Mouse (Mus musculus) lung, adult 18-20 months (tissue): ENCODE measurements around the gene Sh3bgrl.
A peak's percentile ranks its signal among the peaks of the same experiment; 100 is the strongest.

Experiments
- DNase-seq, 2 experiments: peaks; one replicate each; pipeline ENCODE4 v3.0.0; 2022; ENCODE audit warnings: mixed read lengths in 2 of 2

Gene Sh3bgrl

GRCm38 (mm10) chrX:109132463-109132862 is 37.3 kb downstream of the Sh3bgrl start:
- no peak for DNase-seq

DNA sequence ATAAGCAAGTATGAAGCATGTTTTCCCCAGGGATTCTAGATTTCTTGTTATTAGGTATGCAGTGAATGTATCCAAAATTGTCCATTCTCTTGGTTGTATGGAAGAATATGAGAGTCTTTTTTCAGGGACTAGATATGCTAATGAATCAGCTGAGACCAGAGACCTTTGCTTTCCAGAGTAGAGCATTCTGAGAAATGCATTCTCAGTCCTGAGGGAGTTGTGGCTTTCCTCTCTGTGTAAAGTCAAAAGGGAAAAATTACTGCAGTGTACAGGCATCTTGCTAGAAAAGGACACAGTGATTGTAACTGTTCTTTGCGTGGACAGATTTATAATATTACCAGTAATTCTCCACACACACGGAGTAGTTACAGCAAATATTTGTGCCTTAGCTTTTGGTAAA is 38.3 kb downstream of the Sh3bgrl start:
- DNase-seq, result no peak

DNA sequence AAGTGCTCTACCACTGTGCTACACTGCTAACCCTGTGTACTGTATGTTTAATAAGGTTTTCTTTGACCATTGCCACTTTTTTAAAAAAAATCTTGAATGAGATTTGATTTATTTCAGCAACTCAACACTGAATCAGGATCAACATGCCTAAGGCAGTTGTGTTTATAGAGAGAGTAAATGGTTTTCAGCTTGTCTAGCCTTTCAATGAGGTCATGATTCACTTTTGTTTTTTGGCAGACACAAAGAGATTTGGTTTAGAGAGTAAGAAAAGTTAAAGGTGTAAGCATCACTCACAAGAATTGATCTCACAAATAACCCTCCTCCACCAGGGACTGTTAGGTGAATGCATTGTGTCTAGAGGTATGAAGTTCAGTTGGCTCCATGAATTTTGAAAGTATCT is 41.1 kb downstream of the Sh3bgrl start:
- DNase-seq, result no peak

GRCm38 (mm10) chrX:109136820-109137219 is 41.7 kb downstream of the Sh3bgrl start:
- no peak for DNase-seq

DNA sequence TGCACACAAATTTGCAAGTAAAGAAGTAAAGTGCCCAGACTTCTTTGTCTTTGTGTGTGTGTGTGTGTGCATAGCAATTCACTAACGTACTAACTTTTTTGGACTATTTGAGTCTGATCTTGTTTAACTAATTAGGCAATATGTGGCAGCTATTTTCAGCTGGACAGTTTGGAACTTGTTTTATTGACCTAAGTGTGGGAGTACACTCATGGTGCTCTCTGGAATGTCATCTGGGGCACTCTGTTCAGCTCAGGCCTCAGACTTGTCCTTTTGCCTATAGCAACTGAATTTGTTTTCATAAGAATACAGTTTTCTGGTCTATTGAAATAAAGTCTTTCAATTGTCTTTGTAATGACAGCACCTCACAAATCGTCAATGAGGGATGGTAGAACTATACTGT is 42.1 kb downstream of the Sh3bgrl start:
- DNase-seq, result peak in 1 of 2 experiments; percentile 4

- no peak for DNase-seq
Observed at GRCm38 (mm10) chrX:109141337-109141870, 46.2 kb downstream of the Sh3bgrl start.

DNA sequence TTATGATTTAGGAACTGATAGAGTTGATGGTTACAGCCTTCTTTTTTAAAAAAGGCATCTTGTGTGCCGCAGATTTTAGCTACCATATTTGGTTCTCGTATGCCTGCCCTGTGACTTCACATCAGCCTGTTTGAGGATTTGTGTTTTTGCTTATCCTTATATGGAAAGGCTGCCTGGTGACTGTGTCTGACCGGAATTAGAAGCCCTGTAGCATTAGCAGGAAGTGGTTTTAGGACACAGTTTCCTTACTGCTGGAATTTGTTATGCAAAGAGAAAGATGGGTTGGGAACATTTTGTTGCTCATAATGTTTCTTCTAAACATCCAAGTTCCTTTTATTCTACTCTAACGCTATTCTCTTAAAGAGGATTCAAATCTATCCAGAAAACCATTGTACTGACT is 47.1 kb downstream of the Sh3bgrl start:
- DNase-seq, result peak in 1 of 2 experiments; percentile 35

DNA sequence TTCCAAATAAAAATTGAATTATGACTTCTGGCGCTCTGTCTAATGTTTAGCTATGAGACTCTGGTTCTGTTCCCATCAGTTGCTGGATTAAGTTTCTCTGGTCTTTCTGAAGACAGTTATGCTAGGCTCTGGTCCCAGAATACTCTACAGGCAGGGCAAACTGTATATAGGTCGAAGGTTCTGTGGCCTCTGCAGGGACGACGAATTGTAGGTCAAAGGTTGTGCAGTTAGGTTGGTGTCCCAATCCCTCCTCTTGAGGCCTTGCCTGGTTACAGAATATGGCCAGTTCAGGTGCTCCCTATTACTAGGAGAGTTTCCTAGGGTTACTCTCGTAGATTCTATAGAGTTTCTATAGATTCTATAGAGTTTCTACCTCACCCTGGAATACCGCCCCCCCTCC is 50.6 kb downstream of the Sh3bgrl start:
- peak in 1 of 2 experiments; percentile 3 for DNase-seq

GRCm38 (mm10) chrX:109147108-109147507 is 51.9 kb downstream of the Sh3bgrl start:
- DNase-seq, result no peak

DNA sequence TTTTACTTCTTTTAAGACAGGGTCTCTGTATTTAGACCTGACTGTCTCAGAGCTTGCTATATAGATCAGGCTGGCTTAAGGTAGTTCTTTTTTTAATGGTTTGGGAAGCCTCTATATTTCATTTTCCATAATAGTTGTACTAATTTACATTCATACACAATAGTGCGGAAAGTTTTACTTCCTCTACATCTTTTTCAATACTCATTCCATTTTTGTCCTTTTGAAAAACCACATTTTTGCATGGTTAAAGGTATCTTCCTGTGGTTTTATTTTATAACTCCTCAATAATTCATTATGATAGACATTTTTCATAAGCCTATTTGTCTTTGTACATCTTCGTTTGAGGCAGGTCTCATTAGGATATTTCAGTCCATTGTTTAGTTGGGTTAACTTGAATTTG is 56.1 kb downstream of the Sh3bgrl start:
- DNase-seq, result no peak

DNA sequence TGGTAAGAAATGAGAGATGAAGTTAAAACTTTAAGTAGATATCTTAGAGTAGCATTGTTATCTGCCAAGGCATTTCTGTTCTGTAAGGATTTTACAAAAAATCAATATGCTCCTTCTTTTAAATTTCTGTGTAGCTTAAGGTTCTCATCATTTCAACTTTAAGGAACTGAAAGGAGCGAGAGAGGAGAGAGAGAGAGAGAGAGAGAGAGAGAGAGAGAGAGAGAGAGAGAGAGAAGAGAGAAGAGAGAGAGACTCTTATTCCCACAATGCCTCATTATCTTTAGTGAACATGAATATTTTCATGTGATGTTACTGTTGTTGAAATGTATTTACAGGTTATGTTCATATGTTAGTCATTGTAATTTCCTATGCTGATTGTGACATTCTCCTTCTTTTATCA is 65.2 kb downstream of the Sh3bgrl start:
- no peak for DNase-seq

DNA sequence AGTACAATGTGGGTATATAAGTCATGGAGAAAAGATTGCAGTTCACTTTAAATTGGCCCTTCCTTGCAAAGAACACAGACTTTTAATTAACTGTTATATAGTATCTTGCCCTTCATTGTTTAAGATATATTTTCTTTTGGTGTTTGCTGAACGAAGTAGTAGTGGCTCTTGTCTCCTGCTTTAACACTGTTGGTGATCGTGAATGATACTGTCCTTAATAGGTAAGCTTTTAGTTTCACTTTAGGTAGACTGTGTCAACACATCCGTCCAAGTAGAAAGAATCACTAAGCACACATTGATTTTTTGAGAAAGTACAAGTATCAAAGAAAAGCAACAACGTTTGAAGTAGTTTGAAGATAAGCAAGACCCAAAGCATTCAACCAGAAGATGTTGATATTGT is 65.7 kb downstream of the Sh3bgrl start:
- DNase-seq, result no peak

DNA sequence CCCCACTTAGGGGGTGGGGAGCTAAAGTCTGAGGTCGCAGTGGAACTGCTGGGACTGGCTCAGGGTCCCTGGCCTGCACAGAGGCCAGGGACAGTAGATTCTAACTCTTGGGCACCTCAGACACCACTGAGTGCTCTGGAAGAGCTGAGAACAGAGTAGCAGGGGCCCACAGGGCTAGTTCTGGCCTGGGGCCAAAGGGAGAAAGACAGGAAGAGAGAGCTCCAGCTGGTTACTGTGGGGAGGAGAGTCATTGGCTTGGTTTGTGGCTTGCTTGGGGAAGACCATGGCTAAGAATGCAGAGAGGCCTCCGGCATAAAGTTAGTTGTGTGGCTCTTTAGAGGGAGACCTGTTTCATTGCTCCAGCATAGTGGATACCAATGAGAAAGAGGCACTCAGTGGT is 79.9 kb downstream of the Sh3bgrl start:
- DNase-seq, result no peak

- peak; percentile 17 to 52 for DNase-seq
Observed at GRCm38 (mm10) chrX:109175470-109175869, 80.3 kb downstream of the Sh3bgrl start.

- no peak for DNase-seq
Observed at GRCm38 (mm10) chrX:109184706-109185478, 89.7 kb downstream of the Sh3bgrl start.

DNA sequence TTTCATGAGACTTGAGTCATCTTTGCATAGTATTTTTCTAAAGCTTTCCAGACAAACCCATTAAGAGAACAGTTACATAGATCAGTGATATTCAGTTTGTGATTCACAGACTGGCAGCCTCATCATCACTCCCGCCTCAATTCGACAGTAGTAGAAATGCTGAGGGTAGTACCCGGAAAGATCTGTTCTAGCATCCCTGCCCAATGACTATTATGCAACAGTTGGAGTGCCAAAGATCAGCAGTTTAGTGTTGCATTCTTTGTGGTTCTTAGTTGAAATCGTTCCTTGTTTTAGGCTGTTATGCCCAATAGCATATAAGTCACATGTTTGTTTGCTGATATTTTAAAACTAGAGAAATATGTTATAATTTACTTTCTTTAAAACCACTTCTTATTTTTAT is 94.4 kb downstream of the Sh3bgrl start:
- DNase-seq, result no peak

- DNase-seq, result peak; percentile 40 to 59
Observed at GRCm38 (mm10) chrX:109190969-109191368, 95.8 kb downstream of the Sh3bgrl start.

DNA sequence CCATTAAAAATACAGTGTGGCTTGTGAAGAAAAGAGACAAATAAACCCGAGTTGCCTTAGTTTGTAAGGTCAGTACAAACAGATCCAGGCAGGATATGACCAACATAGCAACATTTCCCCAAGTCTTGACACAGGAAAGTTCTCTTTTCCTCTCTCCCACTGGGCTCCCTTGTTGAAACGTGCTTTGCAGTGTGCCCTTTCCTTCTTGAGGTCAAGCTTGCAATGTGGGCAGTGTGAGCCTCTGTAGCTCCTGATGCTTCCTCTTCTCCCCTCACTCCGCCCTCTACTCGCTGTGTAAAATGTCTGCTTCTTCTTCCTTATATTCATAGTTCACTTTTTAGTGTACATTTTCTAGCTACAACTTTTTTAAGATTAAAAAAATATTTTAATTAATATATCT is 96.3 kb downstream of the Sh3bgrl start:
- peak; percentile 26 to 35 for DNase-seq

GRCm38 (mm10) chrX:109196468-109196867 is 101.3 kb downstream of the Sh3bgrl start, which contains the start of gene Gm6377:
TSS of gene Gm6377 (plus strand) at chrX:109196756.
- DNase-seq, result no peak

DNA sequence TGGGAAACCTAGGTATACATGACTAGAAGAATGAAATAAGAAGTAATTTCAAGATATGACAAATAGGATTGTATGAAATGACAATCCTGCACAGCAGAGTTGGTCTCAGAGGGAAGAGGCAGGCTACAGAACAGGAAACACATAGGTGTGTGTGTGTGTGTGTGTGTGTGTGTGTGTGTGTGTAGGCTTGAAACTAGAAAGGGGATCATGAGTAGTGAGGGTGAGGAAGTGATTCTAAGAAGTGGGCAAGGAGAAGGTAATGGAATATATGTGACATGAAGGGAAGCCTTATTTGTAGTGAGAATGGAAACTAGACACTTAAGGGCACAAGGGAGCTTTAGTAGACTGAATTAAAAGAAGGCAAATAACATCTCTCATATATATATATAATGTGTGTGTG is 112.7 kb downstream of the Sh3bgrl start:
- DNase-seq, result no peak

DNA sequence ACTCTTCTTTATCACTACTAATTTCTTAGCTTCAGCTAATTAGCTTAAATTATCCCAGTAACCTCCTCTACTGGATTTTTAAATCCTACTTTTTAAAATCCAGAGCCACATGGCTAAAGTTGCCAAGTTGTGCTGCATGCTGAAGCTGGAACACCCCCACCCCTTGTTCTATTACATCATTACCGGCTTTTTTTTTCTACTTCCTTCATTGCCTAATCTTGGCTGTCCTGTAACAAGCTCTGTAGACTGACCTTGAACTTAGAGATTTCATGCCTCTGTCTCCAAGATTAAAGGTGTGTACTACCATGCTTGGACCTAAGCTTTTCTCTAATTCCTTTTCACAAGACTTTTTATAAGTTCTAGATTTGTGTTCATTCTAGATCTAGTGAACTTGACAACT is 133.6 kb downstream of the Sh3bgrl start:
- DNase-seq, result no peak

DNA sequence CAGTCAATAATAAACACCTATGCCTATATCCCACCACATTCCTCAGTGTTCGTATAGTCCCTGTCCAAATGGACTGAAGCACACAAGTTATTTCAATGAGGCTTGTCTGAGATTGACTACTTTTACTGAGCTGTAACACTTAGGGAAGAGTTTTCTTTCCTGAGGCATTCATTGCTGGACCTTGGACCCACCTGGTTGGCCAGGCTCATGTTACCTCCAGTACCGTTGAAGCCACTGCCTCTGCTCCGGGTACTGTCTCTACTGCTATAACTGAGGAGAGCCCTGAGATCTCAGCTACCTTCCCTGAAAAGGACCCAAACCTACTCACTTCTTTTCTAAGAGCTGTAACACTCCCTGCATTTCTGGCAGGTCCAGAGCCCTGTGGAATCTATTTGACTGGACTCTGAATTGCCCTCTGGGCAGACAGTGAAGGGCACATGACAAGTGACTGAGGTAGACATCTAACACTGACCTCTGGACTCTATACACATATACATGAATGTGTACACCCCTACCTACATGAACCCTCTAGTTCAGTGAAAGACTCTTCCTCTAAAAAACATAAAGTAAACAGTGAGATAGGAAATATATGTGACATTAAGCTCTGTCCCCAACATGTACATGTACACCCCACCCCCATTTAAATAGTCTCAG is 140.3 kb downstream of the Sh3bgrl start:
- DNase-seq, result no peak

- DNase-seq, result no peak
Observed at GRCm38 (mm10) chrX:109238163-109238562, 143.0 kb downstream of the Sh3bgrl start.
